Mouse (Mus musculus): Measurements from ENCODE around the gene Drosha.
"Not testable (repeated sequence)": the region's sequence is repeated elsewhere in the genome, so short reads cannot be mapped to it uniquely, and the experiment has no call there.

Drosha gene

GRCm38 (mm10) chr15:12936217-12936732, 111.7 kb downstream of the Drosha start:
- DNase-seq (ENCODE audit: low spot score): no peak

GRCm38 (mm10) chr15:12937326-12937725, 112.7 kb downstream of the Drosha start:
- not testable (repeated sequence) for DNase-seq (ENCODE audit: low spot score)

GRCm38 (mm10) chr15:12941106-12941505, 116.5 kb downstream of the Drosha start:
- no peak for DNase-seq (ENCODE audit: low spot score)

GRCm38 (mm10) chr15:12941651-12942180, 117.1 kb downstream of the Drosha start:
- DNase-seq (ENCODE audit: low spot score): no peak

- DNase-seq (ENCODE audit: low spot score): no peak
Measured at GRCm38 (mm10) chr15:12942424-12942823, 117.8 kb downstream of the Drosha start.

GRCm38 (mm10) chr15:12958051-12958450, 133.4 kb downstream of the Drosha start:
- no peak for DNase-seq (ENCODE audit: low spot score)

- DNase-seq (ENCODE audit: low spot score): no peak
Measured at GRCm38 (mm10) chr15:12962179-12962578, 137.6 kb downstream of the Drosha start.

GRCm38 (mm10) chr15:12965209-12965608, 140.6 kb downstream of the Drosha start:
- DNase-seq (ENCODE audit: low spot score): no peak

- no peak for DNase-seq (ENCODE audit: low spot score)
Measured at GRCm38 (mm10) chr15:12968815-12969214, 144.2 kb downstream of the Drosha start.

GRCm38 (mm10) chr15:12972441-12972840, 147.8 kb downstream of the Drosha start:
- no peak for DNase-seq (ENCODE audit: low spot score)

Data from lung, postnatal 25 days (tissue).